Mouse (Mus musculus) heart, postnatal 0 days (tissue): ENCODE measurements around the gene Sdr16c6.

Source experiments
- CTCF ChIP-seq: IDR thresholded peaks from 2 replicates; pipeline ENCODE4 v1.5.1; 2016; ENCODE audit warnings: antibody characterized with exemption, control low read depth, low read depth
- EP300 ChIP-seq: IDR thresholded peaks from 2 replicates; pipeline ENCODE4 v1.6.1; 2016; ENCODE audit warnings: antibody characterized with exemption, low read depth

DNA sequence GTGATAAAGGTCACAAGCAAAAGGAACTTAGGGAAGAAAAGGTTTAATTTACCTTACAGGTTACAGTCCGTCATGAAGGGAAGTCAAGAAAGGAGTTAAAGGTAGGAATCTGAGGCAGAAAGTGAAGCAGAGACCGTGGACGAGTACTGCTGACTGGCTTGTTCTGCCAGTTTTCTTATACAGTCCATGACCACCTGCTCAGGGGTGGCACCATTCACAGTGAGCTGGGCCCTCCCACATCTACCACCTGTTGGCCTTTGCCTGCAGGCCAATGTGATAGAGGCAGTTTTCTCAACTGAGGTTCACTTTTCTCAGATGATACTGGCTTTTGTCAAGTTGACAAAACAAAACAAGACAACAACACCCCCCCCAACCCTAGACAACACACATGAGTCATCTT lies at the start of gene Sdr16c6:
- TF ChIP-seq CTCF (no peak), EP300 (no peak)
